Mouse (Mus musculus) embryonic facial prominence, embryonic 11.5 days (tissue): Measurements from ENCODE around the gene Olfr1318. TPM values are rescaled to one million over a fixed set of nuclear protein-coding genes. Genes with fewer than 3 reads are reported as not detected.

ENCODE experiments used
- ATAC-seq: fragments of 200-750 bp; cut with Nextera tagmentation; replicated peaks from 2 replicates; pipeline ENCODE4 v1.8.0; 2017; ENCODE audit warnings: low read depth; ENCODE audit not compliant: insufficient number of reproducible peaks, low FRiP score, low TSS enrichment
- DNase-seq: peaks from one replicate; pipeline ENCODE4 v3.0.0-alpha.2; 2015; ENCODE audit warnings: low spot score
- H3K27ac ChIP-seq: fragments of 300-500 bp; sonication (generic); replicated peaks from 2 replicates; pipeline ENCODE4 v1.5.1; 2014; ENCODE audit warnings: mild to moderate bottlenecking, low read depth, low read length, control low read depth
- H3K27me3 ChIP-seq: fragments of 300-500 bp; sonication (generic); 2 replicates; pipeline ENCODE4 v1.6.1; 2014; ENCODE audit warnings: mild to moderate bottlenecking, low read length, moderate library complexity, mixed read lengths; ENCODE audit not compliant: control insufficient read depth, insufficient read depth
- H3K36me3 ChIP-seq: fragments of 300-500 bp; sonication (generic); replicated peaks from 2 replicates; pipeline ENCODE4 v1.6.1; 2014; ENCODE audit warnings: low read depth, mild to moderate bottlenecking, low read length, moderate library complexity, mixed read lengths; ENCODE audit not compliant: control insufficient read depth, insufficient read depth
- H3K4me1 ChIP-seq: fragments of 300-500 bp; sonication (generic); 2 replicates; pipeline ENCODE4 v1.6.1; 2014; ENCODE audit warnings: low read length, mixed read lengths; ENCODE audit not compliant: control insufficient read depth, insufficient read depth
- H3K4me2 ChIP-seq: fragments of 300-500 bp; sonication (generic); 2 replicates; pipeline ENCODE4 v1.6.1; 2014; ENCODE audit warnings: low read depth, mild to moderate bottlenecking, control low read depth, low read length, moderate library complexity
- H3K4me3 ChIP-seq: fragments of 300-500 bp; sonication (generic); 2 replicates; pipeline ENCODE4 v1.5.1; 2014; ENCODE audit warnings: low read depth, low read length, control low read depth
- H3K9ac ChIP-seq: fragments of 300-500 bp; sonication (generic); replicated peaks from 2 replicates; pipeline ENCODE4 v1.6.1; 2014; ENCODE audit warnings: mild to moderate bottlenecking, control low read depth, low read length
- H3K9me3 ChIP-seq: fragments of 300-500 bp; sonication (generic); replicated peaks from 2 replicates; pipeline ENCODE4 v1.6.1; 2016; ENCODE audit warnings: mild to moderate bottlenecking, low read length, inconsistent platforms, mixed read lengths; ENCODE audit not compliant: control insufficient read depth
- WGBS: fragments of 180-500 bp; shearing (Covaris S2); extraction: QIAGEN DNeasy Blood & Tissue Kit; methylation state at CpG from one replicate; pipeline ENCODE4 v1.1.7; 2014; 5-methylcytosine and 5-hydroxymethylcytosine counted together
- polyA plus RNA-seq: library from polyadenylated mRNA; unstranded; fragments of >200 nt; fragmentation: Nextera tagmentation; extraction: Ambion mirVana; gene quantifications from 2 replicates; pipeline ENCODE4 v1.2.1, GENCODE M21; 2014

Olfr1318 gene
- not detected in 2 replicates for polyA plus RNA-seq

DNA sequence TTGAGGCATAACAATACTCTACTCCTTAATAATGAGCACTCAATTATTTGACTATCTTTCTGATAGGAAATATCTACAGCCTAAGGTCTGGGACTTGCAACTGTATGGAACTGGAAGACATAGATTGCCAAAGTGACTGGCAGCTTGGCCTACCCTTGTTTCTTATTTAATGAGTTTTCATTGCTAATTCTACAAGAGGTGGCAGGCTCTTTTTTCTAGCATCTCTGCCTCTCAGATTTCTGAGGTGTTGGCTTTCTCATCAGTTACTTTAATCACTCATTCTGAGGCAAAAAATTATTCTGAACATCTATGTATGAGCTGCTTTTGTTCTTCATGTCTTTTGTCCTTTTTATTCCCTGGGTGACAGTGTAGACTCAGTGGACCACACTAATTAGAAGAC is at the start of gene Olfr1318:
Olfr1318 (plus strand) TSS at position 301 of the 400 bp plus-strand sequence.
- no peaks in the 10 kb centered on the region for H3K27me3 ChIP-seq
- H3K4me3 ChIP-seq: no peak within 1 kb of the TSS
- no peak within 1 kb of the TSS for H3K27ac ChIP-seq
- DNase-seq (no peak), ATAC-seq (no peak)
- no peak within 1 kb of the TSS for H3K4me2 ChIP-seq
- no peaks in the 10 kb centered on the region for H3K36me3 ChIP-seq
- H3K9ac ChIP-seq: no peak within 1 kb of the TSS
- H3K4me1 ChIP-seq: no peaks in the 10 kb centered on the region
- H3K9me3 ChIP-seq: no peaks in the 10 kb centered on the region

- Histone ChIP-seq H3K4me3 (no peak within 1 kb of the TSS), H3K27me3 (no peaks in the 10 kb centered on the region), H3K9me3 (no peaks in the 10 kb centered on the region), H3K4me2 (no peak within 1 kb of the TSS), H3K4me1 (no peaks in the 10 kb centered on the region), H3K9ac (no peak within 1 kb of the TSS), H3K36me3 (no peaks in the 10 kb centered on the region), H3K27ac (no peak within 1 kb of the TSS)
- DNase-seq: no peak
- WGBS: 83% methylated on average over 1 of the region's 1 CpGs
- ATAC-seq: no peak
Observed at GRCm38 (mm10) chr2:112115340-112115739, 38.7 kb upstream of the Olfr1318 start, which contains the start of gene Olfr1315-ps1. TSS of gene Olfr1315-ps1 (minus strand) at chr2:112115440.

DNA sequence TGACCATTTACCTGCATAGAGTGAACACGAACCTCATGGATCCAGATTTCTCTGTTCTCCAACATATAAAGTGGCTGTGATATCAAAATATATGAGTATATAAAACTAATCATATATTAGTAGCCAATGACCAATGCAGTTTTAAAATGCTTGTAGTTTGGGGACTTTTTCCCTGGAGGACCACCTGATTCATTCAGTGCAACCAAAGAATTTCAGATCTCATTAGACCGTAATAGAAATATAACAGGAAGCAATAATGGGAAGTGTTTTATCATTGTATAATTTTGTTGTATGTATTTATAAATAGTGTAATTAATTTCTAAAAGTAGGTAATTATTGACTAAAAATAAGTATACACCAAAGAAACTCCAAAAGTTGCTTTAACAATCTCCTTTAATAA is 19.1 kb upstream of the Olfr1318 start, which contains the start of gene Olfr1316:
Olfr1316 (minus strand) TSS at position 101 of the 400 bp plus-strand sequence.
- Histone ChIP-seq H3K27ac (no peak within 1 kb of the TSS), H3K9ac (no peak within 1 kb of the TSS), H3K9me3 (no peaks in the 10 kb centered on the region), H3K36me3 (no peaks in the 10 kb centered on the region), H3K4me3 (no peak within 1 kb of the TSS), H3K27me3 (no peaks in the 10 kb centered on the region), H3K4me2 (no peak within 1 kb of the TSS), H3K4me1 (no peaks in the 10 kb centered on the region)
- 85% methylated on average over 2 of the region's 2 CpGs for WGBS
- no peak for DNase-seq
- ATAC-seq: no peak

DNA sequence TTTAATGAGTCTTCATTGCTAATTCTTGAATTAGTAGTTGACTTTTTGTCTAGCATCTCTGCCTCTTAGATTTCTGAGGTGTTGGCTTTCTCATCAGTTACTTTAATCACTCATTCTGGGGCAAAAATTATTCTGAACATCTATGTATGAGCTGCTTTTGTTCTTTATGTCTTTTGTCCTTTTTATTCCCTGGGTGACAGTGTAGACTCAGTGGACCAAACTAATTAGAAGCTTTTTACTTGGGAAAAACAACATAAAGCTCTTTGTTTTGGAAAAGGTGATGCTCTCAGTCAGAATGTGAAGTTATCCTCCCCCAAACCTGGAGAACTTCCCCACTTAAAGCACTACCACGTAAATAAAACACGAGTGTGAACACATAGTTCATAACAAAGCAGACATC is 14.0 kb upstream of the Olfr1318 start, which contains the start of gene Olfr1317:
Olfr1317 (plus strand) TSS at position 301 of the 400 bp plus-strand sequence.
- H3K4me1 ChIP-seq: no peaks in the 10 kb centered on the region
- no peaks in the 10 kb centered on the region for H3K36me3 ChIP-seq
- no peak for DNase-seq
- no peak for ATAC-seq
- no peaks in the 10 kb centered on the region for H3K27me3 ChIP-seq
- H3K9me3 ChIP-seq: no peaks in the 10 kb centered on the region
- no peak within 1 kb of the TSS for H3K9ac ChIP-seq
- no peak within 1 kb of the TSS for H3K27ac ChIP-seq
- H3K4me2 ChIP-seq: no peak within 1 kb of the TSS
- 80% methylated on average over 2 of the region's 2 CpGs for WGBS
- no peak within 1 kb of the TSS for H3K4me3 ChIP-seq

DNA sequence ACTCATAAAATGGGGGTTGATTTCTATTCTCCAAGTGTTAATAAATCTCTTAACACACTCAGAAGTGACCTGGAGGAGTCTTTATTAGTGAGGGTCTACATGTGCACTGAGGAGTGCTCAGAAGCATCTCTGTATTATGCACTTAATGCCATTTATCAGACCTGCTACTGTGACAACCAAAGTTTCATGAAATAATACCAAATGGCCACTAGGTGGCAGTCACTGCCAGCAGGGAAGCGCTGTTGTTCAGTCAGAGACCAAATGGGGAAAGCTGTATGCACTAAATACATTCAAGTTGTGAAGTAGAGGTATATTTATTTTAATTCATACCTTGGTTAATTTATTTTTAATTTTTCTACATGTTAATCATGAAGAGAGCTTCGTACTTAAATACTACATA is 42.9 kb downstream of the Olfr1318 start:
- no peaks in the 10 kb centered on the region for H3K27me3 ChIP-seq
- H3K4me1 ChIP-seq: no peaks in the 10 kb centered on the region
- no peak overlapping the region for H3K9ac ChIP-seq
- peak; percentile 73 for DNase-seq
- H3K36me3 ChIP-seq: no peaks in the 10 kb centered on the region
- 1% methylated on average over 2 of the region's 2 CpGs for WGBS
- H3K9me3 ChIP-seq: no peaks in the 10 kb centered on the region
- no peak overlapping the region for H3K4me2 ChIP-seq
- no peak overlapping the region for H3K4me3 ChIP-seq
- H3K27ac ChIP-seq: no peak overlapping the region
- ATAC-seq: peak; percentile 62; the same call in 1 of the 2 replicates

DNA sequence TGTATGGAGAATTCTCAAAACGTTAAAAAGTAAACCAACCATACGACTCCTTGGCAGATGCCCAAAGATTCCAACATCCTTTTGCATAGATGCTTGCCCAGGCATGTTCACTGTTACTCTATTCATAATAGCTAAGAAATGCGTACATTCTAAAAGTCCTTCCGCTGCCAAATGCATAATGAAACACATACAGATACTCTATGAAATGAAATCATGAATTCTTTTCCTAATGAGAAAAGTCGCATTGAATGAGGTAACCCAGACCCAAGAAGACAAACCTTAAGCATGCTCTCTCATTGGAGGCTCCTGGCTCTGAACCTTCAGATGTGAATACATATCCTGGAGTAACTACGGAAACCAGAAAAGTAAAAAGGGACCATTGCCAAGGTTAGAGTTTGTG is 49.1 kb downstream of the Olfr1318 start:
- ATAC-seq: no peak
- no peak for DNase-seq
- 86% methylated on average over 6 of the region's 6 CpGs for WGBS
- Histone ChIP-seq H3K4me1 (no peaks in the 10 kb centered on the region), H3K4me3 (no peak overlapping the region), H3K9ac (no peak overlapping the region), H3K4me2 (no peak overlapping the region), H3K9me3 (no peaks in the 10 kb centered on the region), H3K27ac (no peak overlapping the region), H3K27me3 (no peaks in the 10 kb centered on the region), H3K36me3 (no peaks in the 10 kb centered on the region)

Other genes starting within 250 kb of the Olfr1318 start
- gene Olfr1306, start 237.9 kb upstream of the Olfr1318 start, polyA plus RNA-seq: not detected in 2 replicates
- not detected in 2 replicates for gene Olfr1307, start 204.8 kb upstream of the Olfr1318 start, polyA plus RNA-seq
- gene Olfr1308, start 189.3 kb upstream of the Olfr1318 start, polyA plus RNA-seq: not detected in 2 replicates
- not detected in 2 replicates for gene Olfr1309, start 163.9 kb upstream of the Olfr1318 start, polyA plus RNA-seq
- not detected in 2 replicates for gene Olfr1310, start 141.5 kb upstream of the Olfr1318 start, polyA plus RNA-seq
- gene Olfr1311, start 129.8 kb upstream of the Olfr1318 start, polyA plus RNA-seq: not detected in 2 replicates
- gene Olfr1312, start 104.0 kb upstream of the Olfr1318 start, polyA plus RNA-seq: not detected in 2 replicates
- gene Olfr1313, start 76.4 kb upstream of the Olfr1318 start, polyA plus RNA-seq: not detected in 2 replicates
- gene Olfr1314, start 57.4 kb upstream of the Olfr1318 start, polyA plus RNA-seq: not detected in 2 replicates
- gene Olfr1315-ps1, start 38.8 kb upstream of the Olfr1318 start, polyA plus RNA-seq: not detected in 2 replicates
- not detected in 2 replicates for gene Olfr1316, start 19.2 kb upstream of the Olfr1318 start, polyA plus RNA-seq
- not detected in 2 replicates for gene Olfr1317, start 13.9 kb upstream of the Olfr1318 start, polyA plus RNA-seq
- gene Lpcat4, start 85.3 kb downstream of the Olfr1318 start, polyA plus RNA-seq: 10.5 and 11.8 TPM in 2 replicates
- gene Nutm1, start 105.1 kb downstream of the Olfr1318 start, polyA plus RNA-seq: 0.06 TPM in 1 of 2 replicates, not detected in the other
- gene Nop10, start 107.7 kb downstream of the Olfr1318 start, polyA plus RNA-seq: 181 and 189 TPM in 2 replicates
- 10.3 and 10.4 TPM in 2 replicates for gene Slc12a6, start 111.6 kb downstream of the Olfr1318 start, polyA plus RNA-seq
- gene Gm21985, start 112.1 kb downstream of the Olfr1318 start, polyA plus RNA-seq: not detected in 2 replicates
- gene Emc4, start 213.8 kb downstream of the Olfr1318 start, polyA plus RNA-seq: 93.3 and 107 TPM in 2 replicates
- 55.6 and 63.3 TPM in 2 replicates for gene Katnbl1, start 225.0 kb downstream of the Olfr1318 start, polyA plus RNA-seq